Mouse (Mus musculus) layer of hippocampus, adult 8-10 months (tissue): Measurements from ENCODE around the gene Aym1. TPM values are rescaled to one million over a fixed set of nuclear protein-coding genes. Genes with fewer than 3 reads are reported as not detected.
A peak's percentile ranks its signal among the peaks of the same experiment; 100 is the strongest.
"Not testable (repeated sequence)": the region's sequence is repeated elsewhere in the genome, so short reads cannot be mapped to it uniquely, and the experiment has no call there.

Experiments used
- DNase-seq, 2 experiments: peaks; one replicate each; pipeline ENCODE4 v3.0.0; 2022; ENCODE audit warnings: low spot score in 2 of 2
- total RNA-seq, 4 experiments: library from RNA; stranded (reverse); gene quantifications; 2 replicates each; pipeline ENCODE4 v1.2.4; 2022

The Aym1 gene
- not detected for total RNA-seq

DNA sequence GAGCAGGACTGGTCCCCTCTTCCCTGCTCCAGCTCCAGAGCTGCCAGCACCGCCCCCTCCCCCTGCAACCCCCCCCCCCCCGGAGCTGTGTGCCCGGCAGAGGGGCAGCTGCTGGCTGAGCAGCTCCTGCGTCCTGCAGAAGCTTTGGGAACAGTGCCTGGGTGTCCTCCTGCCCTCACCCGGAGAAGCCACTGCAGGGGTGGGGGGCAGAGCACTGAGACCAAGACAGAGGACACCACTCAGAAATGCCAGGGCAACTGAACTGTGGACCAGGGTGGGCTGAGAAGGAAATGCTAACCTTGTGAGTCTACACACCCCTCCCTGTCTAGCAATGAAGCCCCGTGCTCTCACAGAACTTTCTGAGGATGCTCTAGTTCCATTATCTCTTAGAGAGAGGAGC is at the start of gene Aym1:
Aym1 (plus strand) TSS at position 109 of the 400 bp plus-strand sequence.
- DNase-seq = no peak

DNA sequence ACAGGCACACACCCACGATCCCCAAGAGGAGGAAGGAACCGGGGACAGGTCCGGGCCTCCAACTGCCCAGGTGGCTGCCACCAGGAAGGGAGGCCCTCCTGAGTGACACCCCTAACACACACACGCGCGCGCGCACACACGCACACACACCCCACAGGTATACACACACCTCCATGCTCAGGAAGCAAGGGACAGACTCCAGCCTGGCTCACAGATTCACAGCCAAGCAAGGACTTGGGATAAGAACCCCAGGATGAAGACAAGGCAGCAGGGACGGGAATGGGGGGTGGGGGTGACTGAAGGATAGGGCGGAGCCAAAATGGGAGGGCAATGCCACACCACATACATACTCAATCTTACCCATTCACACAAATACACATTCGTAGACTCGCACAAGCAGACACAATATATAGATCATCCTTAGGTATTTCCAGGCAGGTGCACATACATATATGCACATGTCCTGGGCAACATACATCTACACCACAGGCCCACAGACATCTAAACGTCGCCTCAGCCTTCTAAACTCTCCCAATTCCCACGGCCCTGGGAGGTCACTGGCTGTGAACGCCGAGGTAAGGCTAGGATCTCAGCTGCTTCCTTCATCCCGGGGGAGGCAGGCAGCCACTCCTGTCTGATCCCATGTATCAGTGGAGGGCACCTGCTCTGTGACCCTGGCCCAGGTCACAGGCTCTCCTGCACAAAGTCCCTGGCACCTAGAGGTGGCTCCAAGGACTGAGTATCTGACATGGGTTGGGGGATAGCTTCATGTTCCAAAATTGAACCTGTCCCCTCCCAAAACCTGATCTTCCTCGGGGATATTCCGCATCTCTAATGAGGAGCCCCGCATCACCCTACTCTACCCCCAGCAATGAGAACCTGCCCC is 47.4 kb upstream of the Aym1 start:
- DNase-seq = no peak

DNA sequence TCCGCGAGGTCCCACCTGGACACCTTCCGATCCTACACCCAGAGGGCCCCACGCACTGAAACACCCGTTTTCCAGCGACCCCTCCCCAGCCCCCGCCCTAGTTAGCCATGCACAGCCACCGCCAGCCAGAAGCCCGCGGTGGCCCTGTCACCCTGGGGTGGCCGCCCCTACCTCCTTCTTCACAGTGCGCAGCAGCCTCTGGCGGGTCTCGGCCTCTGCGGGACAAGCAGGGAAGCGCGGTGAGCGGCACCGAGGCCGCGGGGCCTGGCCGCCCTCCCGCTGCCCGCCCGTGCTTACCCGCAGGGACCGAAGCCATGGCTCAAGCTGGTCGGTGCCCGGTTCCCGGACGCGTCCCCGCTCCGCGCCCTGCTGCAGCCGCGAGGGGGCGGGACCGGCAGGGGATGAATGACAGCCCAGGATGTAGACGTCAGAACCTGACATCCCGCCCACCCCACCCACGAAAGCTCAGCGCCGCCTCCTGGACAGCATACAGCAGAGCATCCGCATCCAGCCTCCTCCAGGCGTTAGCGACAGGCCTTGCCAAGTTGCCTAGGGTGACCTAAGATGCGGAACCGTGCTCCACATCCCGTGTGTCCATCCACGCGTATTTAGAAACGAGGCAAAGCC is 46.6 kb upstream of the Aym1 start, which contains the start of gene Sgsm1:
Sgsm1 (minus strand) TSS at position 410 of the 627 bp plus-strand sequence.
- peak; percentile 70 to 81 for DNase-seq

DNA sequence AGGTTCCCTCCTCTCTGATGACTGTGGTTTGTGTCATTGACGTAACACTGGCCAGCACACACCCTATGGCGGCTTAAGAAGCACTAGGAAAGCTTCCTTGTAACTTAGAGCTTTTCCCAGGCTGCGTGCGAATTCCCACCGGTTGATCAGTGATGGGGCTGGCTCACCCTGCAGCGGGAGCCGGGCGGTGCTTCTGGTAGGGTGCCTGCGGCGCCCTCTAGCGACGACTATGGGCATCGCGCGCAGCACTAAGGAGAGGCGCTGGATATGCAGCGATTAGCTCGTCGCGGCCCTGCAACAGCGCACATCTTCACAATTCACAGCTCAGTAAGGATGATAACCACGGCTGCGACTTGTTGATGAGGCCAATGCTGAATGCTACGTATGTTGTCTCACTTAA is 43.1 kb upstream of the Aym1 start:
- DNase-seq = peak; percentile 74 to 91

DNA sequence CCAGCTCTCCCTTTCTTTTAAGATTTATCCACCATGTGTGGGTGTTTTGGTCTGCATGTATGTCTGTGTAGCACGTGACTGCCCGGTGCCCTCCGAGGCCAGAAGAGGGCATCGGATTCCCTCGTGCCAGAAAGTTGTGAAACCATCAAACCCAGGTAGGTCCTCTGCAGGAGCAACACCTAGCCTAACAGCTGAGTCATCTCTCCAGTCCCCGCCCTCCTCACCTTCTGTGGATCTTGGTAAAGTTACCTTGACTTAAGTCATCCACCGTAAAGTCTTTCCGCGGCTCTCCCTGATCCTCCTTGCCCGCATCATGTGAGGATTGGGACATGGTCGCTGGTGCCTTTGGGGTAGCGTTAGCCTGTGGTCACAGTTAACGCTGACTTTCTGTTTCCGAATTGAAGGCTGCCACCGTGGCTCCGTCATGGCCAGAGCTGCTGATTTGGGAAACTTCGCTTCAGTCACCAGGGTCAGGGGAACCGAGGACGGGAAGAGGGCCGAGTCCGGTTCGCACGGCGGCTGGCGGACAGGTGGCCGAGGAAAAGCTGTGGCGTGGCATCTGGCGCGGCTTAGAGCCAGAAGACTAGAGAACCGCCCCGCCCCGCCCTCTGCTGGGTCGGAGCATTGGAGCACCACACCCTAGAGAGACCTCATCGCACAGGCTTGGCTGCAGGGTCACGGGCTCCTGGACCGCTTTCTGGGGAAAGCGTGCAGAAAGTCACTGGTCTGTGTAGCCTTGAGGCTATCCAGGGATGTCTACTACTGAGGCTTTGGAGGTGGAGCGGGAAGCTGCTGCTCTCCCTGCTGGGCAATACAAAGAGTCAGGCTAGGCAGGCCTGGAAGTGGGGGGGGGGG is 33.1 kb upstream of the Aym1 start:
- no peak for DNase-seq

DNA sequence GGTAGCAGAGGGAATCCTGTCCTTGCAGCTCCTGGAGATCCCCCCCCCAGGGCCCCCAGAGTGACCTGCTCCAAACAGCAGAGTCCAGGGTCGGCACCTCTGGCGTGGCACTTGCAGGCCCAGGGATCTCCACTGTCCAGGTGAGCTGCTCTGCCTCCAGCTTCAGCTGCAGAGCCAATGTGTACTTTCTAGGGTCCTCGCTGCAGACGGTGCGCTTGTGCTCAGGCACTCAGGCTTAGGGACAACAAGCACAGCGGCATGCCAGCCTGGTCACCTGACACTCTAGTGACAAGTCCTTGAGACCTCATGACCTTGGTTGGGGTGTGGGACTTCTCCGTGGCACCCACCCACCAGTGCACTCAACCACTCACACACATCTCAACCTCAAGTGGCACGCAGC is 27.6 kb upstream of the Aym1 start:
- no peak for DNase-seq

DNA sequence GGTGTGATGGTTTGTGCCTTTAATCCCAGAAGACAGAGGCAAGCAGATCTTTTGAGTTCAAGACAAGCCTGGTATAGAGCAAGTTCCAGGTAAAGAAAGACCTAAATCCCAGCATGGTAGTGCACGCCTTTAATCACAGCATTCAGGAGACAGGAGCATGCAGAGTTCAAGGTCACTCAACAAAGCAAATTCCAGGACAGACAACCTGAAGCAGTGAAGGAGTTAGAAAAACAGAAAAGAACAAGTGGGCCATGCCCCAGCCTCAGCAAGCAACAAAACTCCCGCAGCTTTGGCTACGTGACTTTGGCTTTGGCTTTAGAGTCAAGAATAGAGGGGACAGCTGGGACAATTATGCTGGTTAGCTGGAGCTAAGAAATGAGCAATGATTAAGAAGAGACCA is 26.9 kb upstream of the Aym1 start:
- DNase-seq = no peak

DNA sequence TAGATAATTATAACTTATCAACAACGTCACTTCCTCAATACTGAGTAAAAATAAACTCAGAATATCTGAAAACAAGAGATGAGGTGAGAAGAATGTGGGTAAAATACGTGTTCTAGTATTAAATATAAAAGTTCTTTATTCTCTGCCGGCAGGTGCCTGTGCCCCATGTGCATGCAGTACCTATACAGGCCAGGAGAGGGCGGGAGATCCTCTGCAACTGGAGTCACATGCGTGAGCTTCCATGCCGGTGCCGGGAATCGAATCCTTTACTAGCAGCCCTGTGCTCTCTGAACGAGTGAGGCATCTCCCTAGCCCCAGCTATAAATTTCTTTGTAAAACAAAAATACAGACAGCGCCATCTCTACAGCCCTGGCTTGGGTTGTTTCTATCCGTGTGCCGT is 24.9 kb upstream of the Aym1 start:
- no peak for DNase-seq

DNA sequence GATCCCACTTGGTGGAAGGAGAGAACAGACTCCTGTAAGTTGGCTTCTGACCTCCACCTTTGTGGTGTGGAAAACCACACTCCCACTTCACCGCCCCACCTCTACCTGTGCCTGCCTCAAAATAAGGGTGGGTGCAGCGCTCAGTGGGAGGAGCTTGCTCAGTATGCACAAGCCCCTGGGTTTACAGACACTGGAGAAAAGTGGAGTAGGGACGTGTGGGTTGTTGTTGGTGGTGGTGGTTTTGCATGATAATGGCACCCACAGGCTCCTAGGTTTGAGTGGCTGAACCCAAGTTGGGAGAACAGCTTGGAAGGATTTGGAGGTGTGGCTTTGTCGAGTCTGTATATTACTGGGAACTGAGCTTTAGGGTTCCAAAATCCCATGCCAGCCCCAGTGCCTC is 24.2 kb upstream of the Aym1 start:
- no peak for DNase-seq

DNA sequence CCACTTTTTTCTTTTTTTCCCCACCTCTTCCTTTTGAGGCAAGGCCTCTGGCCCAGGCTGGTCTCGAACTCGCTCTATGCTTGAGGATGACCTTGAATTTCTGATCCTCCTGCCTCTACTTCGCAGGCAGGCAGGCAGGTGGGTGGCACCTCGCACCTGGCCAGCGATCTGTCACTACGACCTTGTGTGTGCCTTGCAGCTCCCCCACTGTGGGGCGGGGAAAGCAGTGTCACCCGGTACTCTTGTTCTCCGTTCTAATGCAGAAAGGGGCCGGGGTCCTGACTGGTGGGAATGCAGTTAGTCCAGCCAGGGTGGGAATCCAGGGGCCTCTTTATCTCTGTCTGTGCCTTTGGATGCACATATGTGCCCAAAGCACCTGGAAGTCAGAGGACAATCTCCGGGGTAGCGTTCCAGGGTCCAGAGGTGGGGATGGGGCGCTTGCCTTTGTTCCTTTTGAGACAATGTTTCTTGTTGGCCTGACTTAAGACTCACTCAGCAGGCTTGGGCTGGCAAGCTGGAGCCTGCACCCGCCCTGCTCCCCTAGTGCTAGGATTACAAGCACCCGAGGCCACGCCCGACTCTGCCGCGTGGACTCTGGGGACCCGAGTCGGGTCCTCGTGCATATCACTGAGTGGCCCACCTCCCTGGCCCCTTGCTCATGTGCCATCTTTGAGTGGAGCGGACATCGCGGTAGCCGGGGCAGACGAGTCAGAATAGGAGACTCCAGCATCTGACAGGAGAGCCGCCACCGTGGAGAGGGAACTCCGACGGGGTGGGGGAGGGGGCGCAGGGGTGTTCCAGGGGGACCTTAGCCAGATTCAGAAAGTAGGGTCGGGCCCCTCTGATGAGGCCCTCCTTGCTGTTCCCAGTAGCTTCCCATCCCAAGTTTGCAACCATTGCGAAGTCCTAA is 22.2 kb upstream of the Aym1 start:
- DNase-seq = no peak

DNA sequence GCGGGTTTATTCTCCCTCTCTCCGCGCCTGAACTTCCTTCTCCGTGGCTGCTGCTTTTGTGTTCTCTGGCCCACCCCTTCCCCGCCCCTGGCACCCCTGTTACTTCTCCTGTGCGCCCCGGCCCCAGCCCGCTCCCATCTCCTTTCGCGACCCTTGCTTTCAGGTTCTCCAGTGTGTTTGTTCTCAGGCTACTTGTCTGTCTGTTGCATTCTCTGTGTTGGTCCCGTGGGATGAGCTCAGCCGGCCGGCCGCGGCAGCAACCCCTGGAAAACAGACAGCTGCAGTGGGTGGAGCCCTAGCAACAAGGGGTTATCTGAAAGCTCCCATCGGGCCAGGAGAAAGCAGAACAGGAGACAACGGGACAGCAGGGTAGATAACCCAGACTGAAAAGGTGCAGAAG is 21.4 kb upstream of the Aym1 start:
- DNase-seq = peak; percentile 31 to 42

DNA sequence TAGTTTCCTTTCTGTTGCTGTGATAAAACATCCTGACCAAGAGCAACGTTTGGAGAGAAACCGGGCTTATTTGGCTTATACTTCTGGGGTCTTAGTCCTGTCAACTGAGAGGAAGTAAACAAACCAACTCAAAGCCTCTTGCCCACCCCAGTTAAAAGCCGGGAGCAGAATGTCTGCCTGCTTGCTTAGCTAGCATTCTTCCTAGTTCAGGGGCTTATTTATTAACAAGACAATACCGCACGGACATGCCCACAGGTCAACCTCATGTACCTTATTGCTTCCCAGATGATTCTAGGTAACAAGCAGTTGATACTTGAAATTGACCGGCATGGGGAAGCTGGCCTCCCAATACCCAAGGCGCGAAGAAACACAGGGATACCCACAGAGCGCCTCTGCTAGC is 20.8 kb upstream of the Aym1 start:
- no peak for DNase-seq

DNA sequence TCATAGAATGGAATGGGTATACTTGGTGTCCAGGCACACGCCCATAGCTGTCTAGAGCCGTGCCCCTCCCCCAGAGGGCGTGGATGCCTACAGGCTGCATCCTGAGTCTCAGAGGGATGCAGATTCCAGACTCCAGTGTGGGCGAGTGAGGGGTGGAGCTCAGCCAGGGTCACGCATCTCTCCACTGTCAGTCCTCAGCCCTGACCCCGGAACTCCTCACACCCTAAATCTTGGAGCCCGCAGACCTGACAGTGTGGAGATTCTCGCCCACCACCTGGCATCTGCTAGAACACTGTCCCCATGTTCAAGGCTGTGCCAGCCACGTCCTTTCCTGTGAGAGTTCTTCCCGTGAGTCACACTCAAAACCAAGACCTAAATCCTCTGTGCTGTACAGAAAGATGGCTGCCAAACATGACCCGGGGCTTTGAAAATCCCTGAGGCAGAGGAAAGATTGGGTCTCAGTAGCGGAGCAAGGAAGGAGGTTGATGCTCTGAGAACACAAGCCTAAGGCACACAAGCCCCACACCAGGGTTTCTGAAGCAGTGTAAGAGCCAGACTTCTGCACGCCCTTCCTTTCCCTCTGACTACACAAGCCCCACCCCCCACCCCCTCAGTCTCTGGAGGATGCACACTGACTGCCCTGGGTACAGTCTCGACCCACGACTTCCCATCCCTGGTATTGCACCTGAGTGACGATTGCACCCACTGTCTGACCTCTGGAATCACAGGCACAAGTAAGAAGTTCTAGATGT is 12.3 kb upstream of the Aym1 start:
- DNase-seq = no peak

DNA sequence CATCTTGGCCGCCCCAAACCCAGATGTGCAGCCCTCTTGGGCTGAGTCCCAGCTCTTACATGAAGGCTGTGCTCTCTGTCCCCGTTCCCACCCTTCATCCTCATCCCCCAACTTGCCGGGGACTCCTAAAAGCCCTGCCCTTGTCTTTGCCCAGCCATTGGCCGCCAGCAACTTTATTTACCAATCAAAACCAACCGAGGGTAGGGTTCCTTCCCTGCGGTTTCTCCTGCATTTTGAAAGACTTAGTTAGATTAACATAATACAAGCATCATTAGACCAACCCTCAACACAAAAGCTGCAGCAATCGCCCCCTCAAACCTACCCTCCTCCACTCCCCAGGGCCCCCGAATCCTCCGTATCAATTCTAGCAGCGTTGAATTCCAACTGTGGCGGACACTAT is 11.3 kb upstream of the Aym1 start:
- DNase-seq = no peak

DNA sequence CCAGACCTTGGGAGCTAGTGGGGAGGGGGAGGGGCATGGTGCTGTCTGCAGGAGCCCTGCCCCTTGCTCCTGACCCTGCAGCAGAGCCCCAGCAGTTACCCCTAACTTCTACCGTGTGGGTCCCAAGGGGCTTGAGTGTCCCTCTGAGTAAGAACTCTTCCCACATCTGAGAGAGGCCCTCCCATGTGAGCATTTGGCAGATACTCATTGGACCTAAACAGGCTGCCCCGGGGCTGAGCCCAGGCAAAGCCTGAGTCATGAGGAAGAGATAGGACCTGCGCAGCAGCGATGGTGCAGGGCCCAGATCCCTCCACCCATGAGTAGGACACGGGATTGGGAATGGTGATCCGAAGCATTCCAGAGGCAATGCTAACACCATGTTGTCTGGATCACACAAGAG is 10.4 kb upstream of the Aym1 start:
- DNase-seq = not testable (repeated sequence)

DNA sequence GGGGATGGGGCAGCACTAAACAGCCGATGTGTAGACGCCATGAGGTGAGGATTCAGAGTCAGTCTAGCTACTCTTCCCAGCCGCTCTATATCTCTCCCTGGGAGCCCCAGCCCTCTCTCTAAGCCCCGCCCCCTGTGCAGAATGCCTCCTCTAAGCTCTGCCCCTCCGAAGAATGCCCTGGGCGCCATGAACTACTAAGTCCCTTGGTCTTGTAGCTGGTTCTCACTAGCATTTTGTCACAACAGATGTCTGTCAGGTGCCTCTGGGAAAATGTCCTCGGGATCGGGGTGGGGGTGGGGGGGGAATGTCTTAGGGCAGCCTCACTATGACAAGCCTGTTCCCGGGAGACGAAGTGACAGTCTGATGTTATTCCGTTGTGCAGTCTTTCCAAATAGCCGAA is 9.5 kb upstream of the Aym1 start:
- no peak for DNase-seq

DNA sequence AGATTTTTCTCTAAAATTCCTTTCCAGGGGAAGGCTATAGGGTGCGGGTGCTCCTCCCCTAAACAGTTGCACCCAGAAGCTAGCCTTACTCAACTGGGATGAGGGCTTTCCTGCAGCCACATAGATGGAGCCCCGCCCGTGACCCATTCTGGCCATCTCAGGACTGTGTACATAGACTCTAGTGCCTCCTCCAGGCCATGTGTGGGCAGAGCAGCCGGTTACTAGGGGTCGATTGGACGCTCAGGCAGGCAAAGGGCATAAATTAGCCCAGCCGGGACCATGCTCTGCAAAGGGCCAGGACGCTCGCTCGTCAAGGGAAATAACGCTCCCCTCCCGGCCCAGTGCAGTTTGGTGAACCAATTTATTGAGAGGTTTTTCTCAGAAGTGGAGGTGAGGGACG is 8.5 kb upstream of the Aym1 start:
- peak in 1 of 2 experiments; percentile 34 for DNase-seq

DNA sequence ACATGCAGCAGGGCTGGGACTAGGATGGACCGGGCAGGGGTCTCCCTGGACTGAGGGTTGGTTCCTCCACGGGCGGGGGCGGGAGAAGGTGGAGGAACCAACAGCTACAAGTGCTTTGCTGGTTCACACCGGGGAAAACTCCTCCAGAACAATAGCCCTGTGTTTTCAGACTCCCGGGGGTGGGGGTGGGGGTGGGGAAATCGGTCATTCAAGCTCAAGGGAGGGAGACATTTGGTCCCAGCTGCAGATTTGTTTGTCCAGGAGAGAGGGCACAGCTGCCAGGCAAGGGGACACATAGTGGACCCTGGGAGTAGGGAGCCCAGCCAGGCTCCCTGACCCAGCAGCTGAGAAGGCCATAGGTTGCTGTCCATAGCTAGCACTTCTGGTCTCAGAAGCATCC is 7.9 kb upstream of the Aym1 start:
- no peak for DNase-seq

DNA sequence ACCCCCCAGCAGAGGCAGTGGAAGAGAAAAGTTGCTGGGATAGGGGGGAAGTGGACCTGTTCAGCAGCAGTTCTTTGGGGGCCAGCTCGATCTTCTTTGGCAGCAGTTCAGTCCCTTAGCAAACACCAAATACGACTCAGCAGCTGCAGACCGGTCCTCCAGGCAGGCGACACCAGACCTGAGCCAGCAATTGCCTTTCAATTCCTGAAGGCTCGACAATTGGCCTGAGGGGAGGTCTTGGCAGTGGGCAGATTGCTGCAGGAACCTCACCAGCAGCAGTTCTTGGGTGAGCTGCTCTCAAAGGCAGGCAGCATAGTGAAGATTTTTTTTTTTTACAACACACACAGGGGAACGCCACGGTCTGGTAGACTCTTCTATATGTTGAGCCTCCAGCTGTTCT is 7.3 kb upstream of the Aym1 start:
- no peak for DNase-seq

DNA sequence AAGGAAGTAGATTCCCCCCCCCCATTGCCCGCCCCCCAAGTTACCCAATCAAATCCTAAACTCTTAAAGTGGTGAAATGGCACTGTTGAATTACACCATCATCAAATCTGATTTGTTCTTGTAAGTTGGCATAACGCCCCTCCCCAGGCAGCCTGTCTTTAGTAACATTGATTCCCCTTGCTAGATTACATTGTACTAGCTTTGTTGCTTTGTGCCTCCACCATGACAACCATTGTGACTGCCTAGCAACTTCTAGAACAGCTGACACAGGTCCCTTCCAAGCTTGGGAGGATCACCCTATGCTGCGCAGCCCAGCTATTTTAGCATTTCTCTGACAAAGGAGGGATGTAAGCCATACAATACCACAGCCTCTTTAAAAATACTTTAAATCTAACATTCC is 5.3 kb upstream of the Aym1 start:
- peak; percentile 32 to 47 for DNase-seq
